Mouse (Mus musculus) olfactory bulb, adult 2 months (tissue): ENCODE measurements at regions not wholly inside any gene's neighbourhood (a gene's known extent, or its start where the extent isn't known, plus 50 kb on each side); places are given as distances from the start of the nearest gene placed in this dataset.

Experiments
- CTCF ChIP-seq: fragments of 200-500 bp; IDR thresholded peaks from 2 replicates; pipeline ENCODE4 v1.5.1; 2012; ENCODE audit warnings: low read depth, mild to moderate bottlenecking, low read length, moderate library complexity; ENCODE audit not compliant: insufficient read depth
- POLR2A ChIP-seq: fragments of 200-500 bp; IDR thresholded peaks from 2 replicates; pipeline ENCODE4 v1.6.1; 2012; ENCODE audit warnings: mild to moderate bottlenecking, low read depth, low read length, moderate library complexity; ENCODE audit not compliant: insufficient read depth

DNA sequence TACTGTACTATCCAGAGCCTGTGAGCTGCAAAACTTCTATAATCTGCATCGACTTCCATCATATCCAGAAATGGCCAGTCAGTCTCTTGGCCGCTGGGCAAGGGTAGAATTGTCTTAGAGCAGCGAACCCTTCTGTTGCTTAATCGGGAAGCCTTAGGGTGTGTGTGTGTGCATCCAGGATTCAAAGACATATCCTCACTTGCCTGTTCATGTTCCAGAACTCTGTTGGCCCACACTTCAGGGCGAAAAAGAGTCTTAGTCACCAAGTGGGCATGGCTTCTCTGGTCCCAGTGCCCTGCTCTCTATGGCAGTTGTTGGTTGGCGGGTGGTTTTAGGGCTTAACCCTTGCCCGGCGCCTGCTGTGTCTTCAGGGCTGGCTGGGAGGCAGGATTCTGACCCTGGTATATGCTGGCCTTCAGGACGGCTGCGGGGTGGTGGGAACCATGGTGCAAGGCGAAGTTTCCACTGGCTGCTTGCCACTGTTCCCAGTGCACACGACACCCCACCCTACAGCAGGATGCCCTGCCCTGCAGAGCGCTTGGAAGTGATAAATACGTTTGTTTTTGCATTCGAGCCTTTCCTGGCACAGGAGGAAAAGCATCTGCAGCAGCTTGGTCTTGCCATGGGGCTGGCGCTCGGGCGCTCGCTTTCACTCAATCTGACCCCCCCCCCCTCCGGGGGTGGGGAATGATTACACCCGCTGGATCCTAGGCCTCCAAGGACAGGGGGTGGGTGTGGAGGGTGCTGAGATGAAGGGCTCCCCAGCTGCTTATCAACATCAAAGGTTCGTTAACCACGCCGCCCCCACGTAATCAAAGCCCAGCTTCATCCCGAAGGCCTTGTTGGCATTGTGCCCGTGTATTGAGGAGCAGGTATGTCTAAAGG lies 54.9 kb upstream of the Itga6 start:
- TF ChIP-seq CTCF, result no peak
- no peak for TF ChIP-seq POLR2A
